Mouse (Mus musculus) neural tube, embryonic 14.5 days (tissue): ENCODE measurements around the gene Tchh. TPM values are rescaled to one million over a fixed set of nuclear protein-coding genes. Genes with fewer than 3 reads are reported as not detected.
"Not testable (repeated sequence)": the region's sequence is repeated elsewhere in the genome, so short reads cannot be mapped to it uniquely, and the experiment has no call there.

ENCODE experiments used
- ATAC-seq: fragments of 200-750 bp; cut with Nextera tagmentation; 2 replicates; pipeline ENCODE4 v1.8.0; 2017; ENCODE audit warnings: low read depth, mild to moderate bottlenecking, moderate TSS enrichment, moderate library complexity
- H3K27ac ChIP-seq: fragments of 300-500 bp; sonication (generic); 2 replicates; pipeline ENCODE4 v1.5.1; 2014; ENCODE audit warnings: low read depth, mild to moderate bottlenecking, control low read depth, low read length, moderate library complexity, mixed read lengths
- H3K27me3 ChIP-seq: fragments of 300-500 bp; sonication (generic); 2 replicates; pipeline ENCODE4 v1.6.1; 2014; ENCODE audit warnings: low read length; ENCODE audit not compliant: control insufficient read depth, insufficient read depth
- H3K36me3 ChIP-seq: fragments of 300-500 bp; sonication (generic); 2 replicates; pipeline ENCODE4 v1.6.1; 2014; ENCODE audit warnings: low read length, mixed read lengths; ENCODE audit not compliant: control insufficient read depth, insufficient read depth
- H3K4me1 ChIP-seq: fragments of 300-500 bp; sonication (generic); 2 replicates; pipeline ENCODE4 v1.6.1; 2014; ENCODE audit warnings: low read length; ENCODE audit not compliant: control insufficient read depth, insufficient read depth
- H3K4me2 ChIP-seq: fragments of 300-500 bp; sonication (generic); 2 replicates; pipeline ENCODE4 v1.6.1; 2014; ENCODE audit warnings: mild to moderate bottlenecking, low read depth, low read length, control low read depth
- H3K4me3 ChIP-seq: fragments of 300-500 bp; sonication (generic); 2 replicates; pipeline ENCODE4 v1.5.1; 2014; ENCODE audit warnings: low read depth, low read length, control low read depth, mixed read lengths
- H3K9ac ChIP-seq: fragments of 300-500 bp; sonication (generic); replicated peaks from 2 replicates; pipeline ENCODE4 v1.6.1; 2014; ENCODE audit warnings: low read depth, mild to moderate bottlenecking, control low read depth, low read length, mixed read lengths
- H3K9me3 ChIP-seq: fragments of 300-500 bp; sonication (generic); 2 replicates; pipeline ENCODE4 v1.6.1; 2016; ENCODE audit warnings: low read length; ENCODE audit not compliant: control insufficient read depth
- WGBS: fragments of 180-500 bp; shearing (Covaris S2); extraction: QIAGEN DNeasy Blood & Tissue Kit; methylation state at CpG from one replicate; pipeline ENCODE4 v1.1.7; 2014; 5-methylcytosine and 5-hydroxymethylcytosine counted together
- microRNA-seq: library from miRNA; unstranded; fragments of <30 nt; microRNA quantifications from one replicate; pipeline ENCODE4, GENCODE M21; 2016
- polyA plus RNA-seq: library from polyadenylated mRNA; unstranded; fragments of >200 nt; fragmentation: Nextera tagmentation; extraction: Ambion mirVana; gene quantifications from 2 replicates; pipeline ENCODE4 v1.2.1, GENCODE M21; 2014

Gene Tchh
- polyA plus RNA-seq, 1 experiment from 2014 or later: 1.4 TPM

DNA sequence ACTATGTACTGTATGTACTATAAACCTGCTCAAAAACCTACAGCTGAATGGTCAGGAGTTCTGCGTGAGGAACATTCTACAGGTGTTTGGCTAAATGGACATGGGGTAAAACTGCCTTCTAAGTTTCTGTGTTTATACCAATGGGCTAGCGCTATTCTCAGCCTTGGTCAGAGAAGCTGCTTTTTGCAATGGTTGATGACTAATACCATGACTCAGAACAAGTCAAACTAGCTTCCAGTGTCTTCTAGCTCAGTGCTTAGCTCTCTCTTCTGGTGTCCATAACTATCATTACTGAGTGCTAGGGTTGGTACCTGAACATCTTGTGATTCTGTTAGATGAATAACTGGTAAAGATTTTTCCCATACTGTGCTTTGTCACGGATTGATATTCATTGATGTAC lies 43.5 kb downstream of the Tchh start:
- Histone ChIP-seq H3K4me1 (no peaks in the 10 kb centered on the region), H3K36me3 (no peaks in the 10 kb centered on the region), H3K9me3 (no peaks in the 10 kb centered on the region), H3K27me3 (no peaks in the 10 kb centered on the region), H3K9ac (no peak overlapping the region), H3K4me2 (no peak overlapping the region), H3K27ac (no peak overlapping the region), H3K4me3 (no peak overlapping the region)
- no peak for ATAC-seq
- 93% methylated on average over 3 of the region's 3 CpGs for WGBS

DNA sequence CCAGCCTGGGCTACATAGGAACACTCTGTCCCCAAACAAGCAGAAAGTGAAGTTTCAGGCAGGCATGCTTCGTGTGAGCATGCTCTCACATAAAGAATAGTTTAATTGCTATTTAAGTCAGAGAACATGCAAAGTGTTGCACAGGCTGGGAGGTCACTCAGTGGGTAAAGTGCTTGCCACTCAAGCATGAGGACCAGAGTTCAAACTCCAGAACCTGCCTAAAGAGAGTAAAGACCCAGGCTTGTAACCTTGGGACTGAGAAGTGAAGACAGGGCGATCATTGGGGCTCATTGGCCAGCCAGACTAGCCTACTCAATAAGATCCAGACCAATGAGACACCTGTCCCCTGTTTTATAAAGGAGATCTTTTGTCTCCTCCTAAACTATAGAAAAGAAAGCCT lies 46.4 kb downstream of the Tchh start:
- no peak overlapping the region for H3K4me2 ChIP-seq
- WGBS: 80% methylated on average over 2 of the region's 2 CpGs
- no peak overlapping the region for H3K4me3 ChIP-seq
- H3K27ac ChIP-seq: no peak overlapping the region
- no peaks in the 10 kb centered on the region for H3K36me3 ChIP-seq
- ATAC-seq: no peak
- no peaks in the 10 kb centered on the region for H3K27me3 ChIP-seq
- H3K4me1 ChIP-seq: no peaks in the 10 kb centered on the region
- H3K9ac ChIP-seq: no peak overlapping the region
- H3K9me3 ChIP-seq: no peaks in the 10 kb centered on the region

DNA sequence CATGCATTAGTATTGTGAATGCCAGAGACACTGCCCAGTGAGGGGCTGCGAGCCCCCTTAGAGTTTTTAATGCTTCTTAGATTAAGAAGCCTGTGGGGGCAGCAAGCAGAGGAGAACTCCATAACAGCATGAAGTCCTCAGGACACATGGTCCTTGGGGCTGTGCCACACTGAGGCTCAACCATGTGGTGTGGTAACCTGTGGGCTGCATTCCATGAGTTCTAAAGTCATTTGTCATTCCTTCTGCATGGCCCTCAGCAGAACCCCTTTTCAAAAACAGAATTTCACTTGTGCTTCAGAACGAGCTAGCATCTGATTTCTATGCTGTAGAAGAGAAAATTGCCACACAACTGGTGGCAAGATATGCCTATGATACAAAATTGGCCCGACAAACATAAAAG lies 50.0 kb downstream of the Tchh start:
- Histone ChIP-seq H3K27me3 (no peaks in the 10 kb centered on the region), H3K4me1 (no peaks in the 10 kb centered on the region), H3K27ac (no peak overlapping the region), H3K4me3 (no peak overlapping the region), H3K9ac (no peak overlapping the region), H3K36me3 (no peaks in the 10 kb centered on the region), H3K9me3 (no peaks in the 10 kb centered on the region), H3K4me2 (no peak overlapping the region)
- 82% methylated on average over 3 of the region's 3 CpGs for WGBS
- no peak for ATAC-seq

DNA sequence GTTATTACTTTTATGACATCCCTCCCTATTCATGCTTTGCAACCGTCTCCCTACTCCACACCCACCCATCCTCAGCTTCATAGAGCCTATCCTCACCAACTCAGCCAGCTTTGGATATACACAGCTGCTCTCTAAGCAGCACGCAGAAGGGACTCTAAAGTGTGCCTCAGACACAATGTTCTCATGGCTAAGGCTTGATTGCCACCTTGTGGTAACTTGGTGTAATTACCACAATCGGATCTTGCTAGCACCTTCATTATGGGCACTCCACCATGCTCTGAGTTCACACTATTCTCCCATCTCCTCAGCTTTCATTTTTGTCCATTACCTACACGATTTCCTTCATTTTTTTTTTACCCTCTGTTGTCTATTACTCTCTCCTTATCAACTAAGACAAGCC lies 51.9 kb downstream of the Tchh start:
- H3K27me3 ChIP-seq: no peaks in the 10 kb centered on the region
- 2% methylated on average over 4 of the region's 4 CpGs for WGBS
- no peaks in the 10 kb centered on the region for H3K36me3 ChIP-seq
- no peaks in the 10 kb centered on the region for H3K9me3 ChIP-seq
- ATAC-seq: peak; percentile 95
- no peak overlapping the region for H3K4me2 ChIP-seq
- no peak overlapping the region for H3K27ac ChIP-seq
- H3K9ac ChIP-seq: no peak overlapping the region
- H3K4me3 ChIP-seq: no peak overlapping the region
- H3K4me1 ChIP-seq: no peaks in the 10 kb centered on the region

DNA sequence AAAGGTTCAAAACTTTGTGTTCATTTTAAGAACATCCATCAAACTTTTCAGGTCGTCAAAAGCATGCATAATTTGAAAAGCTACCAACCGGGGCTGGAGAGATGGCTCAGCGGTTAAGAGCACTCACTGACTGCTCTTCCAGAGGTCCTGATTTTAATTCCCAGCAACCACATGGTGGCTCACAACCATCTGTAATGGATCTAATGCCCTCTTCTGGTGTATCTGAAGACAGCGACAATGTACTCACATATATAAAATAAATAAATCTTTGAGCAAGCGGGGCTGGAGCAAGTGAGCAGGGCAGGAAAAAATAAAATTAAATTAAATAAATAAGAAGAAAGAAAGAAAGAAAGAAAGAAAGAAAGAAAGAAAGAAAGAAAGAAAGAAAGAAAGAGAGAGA lies 52.6 kb downstream of the Tchh start:
- 26% methylated on average over 5 of the region's 5 CpGs for WGBS
- H3K4me1 ChIP-seq, ATAC-seq, H3K9ac ChIP-seq, H3K27ac ChIP-seq, H3K4me3 ChIP-seq, H3K4me2 ChIP-seq, H3K36me3 ChIP-seq, H3K9me3 ChIP-seq, H3K27me3 ChIP-seq: not testable (repeated sequence)

DNA sequence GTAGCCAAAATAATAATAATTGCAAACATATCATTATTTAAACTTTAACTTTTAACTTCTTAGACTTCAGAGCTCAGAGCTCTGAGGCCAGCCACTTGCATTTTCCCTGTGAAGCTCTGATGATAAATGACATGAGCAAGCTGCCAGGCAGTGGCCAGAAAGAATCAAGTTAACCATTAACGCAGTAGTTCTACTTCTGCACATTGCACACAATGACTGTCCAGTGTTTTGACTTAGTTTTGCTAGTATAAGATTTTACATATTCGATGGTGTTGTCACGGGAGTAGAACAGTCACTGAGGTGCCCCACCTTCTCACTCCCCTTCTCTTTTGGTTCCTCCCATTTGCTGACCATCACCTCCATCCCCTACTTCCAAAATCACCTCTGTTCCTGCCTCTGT lies 55.0 kb downstream of the Tchh start:
- 85% methylated on average over 3 of the region's 3 CpGs for WGBS
- Histone ChIP-seq H3K4me3 (no peak overlapping the region), H3K9ac (no peak overlapping the region), H3K27ac (no peak overlapping the region), H3K9me3 (no peaks in the 10 kb centered on the region), H3K4me2 (no peak overlapping the region), H3K27me3 (no peaks in the 10 kb centered on the region), H3K36me3 (no peaks in the 10 kb centered on the region), H3K4me1 (no peaks in the 10 kb centered on the region)
- ATAC-seq: no peak

Small RNA genes within 50 kb of the gene (microRNA-seq; reads per million reads assigned to microRNA genes)
- gene Gm22752: not detected

Other genes starting within 250 kb of the Tchh start
- gene Flg2, start 245.1 kb upstream of the Tchh start, polyA plus RNA-seq: not detected in 2 replicates
- not detected in 2 replicates for gene Flg, start 168.8 kb upstream of the Tchh start, polyA plus RNA-seq
- not detected in 2 replicates for gene Hrnr, start 122.6 kb upstream of the Tchh start, polyA plus RNA-seq
- not detected in 2 replicates for gene Rptn, start 48.6 kb upstream of the Tchh start, polyA plus RNA-seq
- gene Tchhl1, start 26.4 kb downstream of the Tchh start, polyA plus RNA-seq: 0.13 TPM in 1 of 2 replicates, not detected in the other
- 104 and 220 TPM in 2 replicates for gene S100a11, start 78.2 kb downstream of the Tchh start, polyA plus RNA-seq
- 176 and 300 TPM in 2 replicates for gene S100a10, start 112.8 kb downstream of the Tchh start, polyA plus RNA-seq
- not detected in 2 replicates for gene Tdpoz2, start 210.4 kb downstream of the Tchh start, polyA plus RNA-seq
- gene Tdpoz1, start 234.0 kb downstream of the Tchh start, polyA plus RNA-seq: not detected in 2 replicates